Mouse (Mus musculus) right cerebral cortex, postnatal 14 days (tissue): Measurements from ENCODE around the gene Nin.
A peak's percentile ranks its signal among the peaks of the same experiment; 100 is the strongest.

Experiments used
- DNase-seq: peaks from one replicate; pipeline ENCODE4 v3.0.0; 2022

Gene Nin

GRCm38 (mm10) chr12:70118721-70119345 is 5.3 kb upstream of the Nin start:
- DNase-seq = no peak

- no peak for DNase-seq
Observed at GRCm38 (mm10) chr12:70117146-70117545, 3.6 kb upstream of the Nin start.

DNA sequence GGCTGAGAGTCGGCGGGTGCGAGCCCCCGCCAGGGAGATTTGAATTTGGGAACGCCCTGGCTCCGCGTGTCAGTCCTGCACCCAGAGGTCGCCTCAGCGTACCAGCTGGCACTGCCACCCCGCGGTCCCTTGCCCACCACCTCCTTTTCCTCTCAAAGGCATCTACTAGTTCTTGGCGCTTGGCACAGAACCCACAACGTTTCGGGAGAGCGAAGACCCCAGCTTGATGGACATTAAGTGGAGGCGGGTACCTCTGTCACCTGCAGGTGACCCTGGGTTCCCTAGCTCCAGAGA is 1.5 kb downstream of the Nin start:
- no peak for DNase-seq

GRCm38 (mm10) chr12:70111367-70112089 is 2.0 kb downstream of the Nin start:
- DNase-seq = peak; percentile 79

DNA sequence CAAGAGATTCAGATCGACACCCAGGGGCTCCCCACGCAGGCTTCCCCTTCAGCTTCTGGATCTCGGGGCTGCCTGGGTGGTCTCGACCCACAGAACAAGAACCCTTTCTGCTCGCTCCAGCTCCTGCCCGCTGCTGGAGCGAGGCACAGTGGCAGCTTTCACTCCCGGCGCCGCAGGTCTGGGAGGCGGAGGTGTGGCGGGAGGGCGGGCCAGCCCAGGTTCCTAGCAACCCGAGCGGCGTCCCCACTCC is 2.5 kb downstream of the Nin start:
- no peak for DNase-seq

- no peak for DNase-seq
Observed at GRCm38 (mm10) chr12:70110375-70111116, 3.0 kb downstream of the Nin start.

GRCm38 (mm10) chr12:70109921-70110320 is 3.6 kb downstream of the Nin start:
- no peak for DNase-seq

GRCm38 (mm10) chr12:70108104-70108503 is 5.4 kb downstream of the Nin start:
- no peak for DNase-seq

DNA sequence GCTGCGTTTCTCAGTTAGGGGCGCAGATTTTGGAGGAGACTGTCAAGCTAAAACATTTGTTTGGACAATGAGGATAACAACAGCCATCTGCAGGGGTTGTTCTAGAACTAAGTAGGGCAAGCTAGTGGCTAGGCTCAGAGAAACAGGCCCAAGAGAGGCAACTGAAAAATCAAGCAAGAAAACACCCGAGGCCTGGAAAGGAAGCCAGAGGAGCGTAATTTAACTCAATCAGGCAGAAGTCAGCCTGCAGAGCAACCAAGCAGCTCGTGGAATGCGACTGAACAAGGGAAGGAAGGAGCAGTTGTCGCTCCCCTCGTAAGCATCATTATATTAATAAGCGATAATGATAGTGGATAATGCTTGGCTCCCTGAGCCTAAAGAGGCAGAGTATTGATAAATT is 7.0 kb downstream of the Nin start:
- DNase-seq = no peak

- no peak for DNase-seq
Observed at GRCm38 (mm10) chr12:70105885-70106284, 7.6 kb downstream of the Nin start.

- no peak for DNase-seq
Observed at GRCm38 (mm10) chr12:70104776-70105420, 8.6 kb downstream of the Nin start.

DNA sequence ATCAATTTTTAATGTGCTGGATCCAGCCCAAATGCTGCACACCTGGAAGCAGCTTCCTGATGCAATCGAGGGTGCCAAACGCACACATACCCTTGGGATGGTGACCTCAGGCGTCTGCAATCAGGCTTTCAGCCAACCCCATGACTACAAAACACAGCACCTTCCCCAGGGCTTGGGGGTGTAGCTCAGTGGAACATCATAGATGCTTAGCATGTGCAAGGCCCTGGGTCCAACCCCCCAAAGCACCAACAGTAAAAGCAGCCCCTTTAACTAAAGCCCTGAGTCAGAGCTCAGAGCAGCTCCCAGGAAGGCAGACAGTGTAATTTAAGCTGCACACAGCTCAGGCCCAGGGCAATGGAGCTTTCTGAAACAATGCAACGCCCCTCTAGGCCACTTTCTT is 9.3 kb downstream of the Nin start:
- DNase-seq = no peak

GRCm38 (mm10) chr12:70103257-70103656 is 10.3 kb downstream of the Nin start:
- no peak for DNase-seq

- DNase-seq = no peak
Observed at GRCm38 (mm10) chr12:70102426-70102825, 11.1 kb downstream of the Nin start.

DNA sequence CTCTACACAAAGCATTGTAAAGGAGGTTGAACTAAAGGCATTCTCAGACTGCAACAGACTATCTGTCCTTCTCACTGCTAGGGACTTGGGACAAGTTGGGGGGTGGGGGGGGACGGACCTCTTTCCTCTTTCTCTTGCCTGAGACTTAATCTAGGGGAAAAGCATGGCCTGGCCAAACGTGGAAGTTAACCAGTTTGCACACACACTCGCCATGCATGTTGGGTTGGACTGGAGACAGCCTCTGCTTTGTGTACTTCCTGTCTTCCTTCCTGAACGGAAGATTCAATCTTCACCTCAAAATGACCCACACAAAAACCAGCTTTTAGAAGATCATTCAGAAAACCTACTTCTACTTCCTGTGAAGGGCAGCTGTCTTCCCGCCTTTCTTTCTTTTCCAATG is 11.7 kb downstream of the Nin start:
- DNase-seq = no peak

DNA sequence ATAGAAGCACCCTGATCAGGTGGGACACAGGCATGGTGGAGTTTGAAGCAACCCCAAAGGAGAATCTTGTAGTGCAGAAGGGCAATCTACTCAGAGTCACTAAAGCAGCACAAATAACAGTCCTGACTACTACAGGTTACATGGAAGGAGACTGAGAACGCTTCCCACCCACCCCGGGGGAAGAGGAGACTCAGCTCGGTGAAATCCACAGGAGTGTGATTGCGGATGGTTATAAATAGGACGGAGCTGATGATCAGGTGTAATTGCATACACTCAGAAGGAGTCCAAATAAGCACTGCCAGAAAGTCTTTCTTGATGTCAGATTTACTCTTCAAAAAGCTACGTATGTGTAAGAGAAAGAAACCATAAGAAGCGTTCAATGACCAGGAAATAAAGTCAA is 15.6 kb downstream of the Nin start:
- no peak for DNase-seq

DNA sequence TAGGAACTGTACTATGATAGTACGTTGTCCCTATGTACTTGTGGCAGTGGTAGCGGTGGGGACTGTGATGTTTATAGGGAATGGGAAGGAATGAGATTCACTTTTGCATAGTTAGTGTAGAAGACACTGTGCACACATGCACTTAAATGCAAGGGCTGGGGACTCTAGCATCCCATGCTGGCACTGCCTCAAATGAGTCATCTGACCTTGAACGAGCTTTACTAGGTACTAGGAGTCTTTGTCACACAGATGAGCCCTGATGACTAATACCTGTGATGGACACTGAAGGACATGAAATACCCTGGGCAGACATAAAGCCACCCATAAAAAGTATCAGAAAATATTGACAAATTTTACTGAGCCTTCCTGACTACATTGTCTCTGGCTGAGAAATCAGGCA is 16.2 kb downstream of the Nin start:
- DNase-seq = no peak

DNA sequence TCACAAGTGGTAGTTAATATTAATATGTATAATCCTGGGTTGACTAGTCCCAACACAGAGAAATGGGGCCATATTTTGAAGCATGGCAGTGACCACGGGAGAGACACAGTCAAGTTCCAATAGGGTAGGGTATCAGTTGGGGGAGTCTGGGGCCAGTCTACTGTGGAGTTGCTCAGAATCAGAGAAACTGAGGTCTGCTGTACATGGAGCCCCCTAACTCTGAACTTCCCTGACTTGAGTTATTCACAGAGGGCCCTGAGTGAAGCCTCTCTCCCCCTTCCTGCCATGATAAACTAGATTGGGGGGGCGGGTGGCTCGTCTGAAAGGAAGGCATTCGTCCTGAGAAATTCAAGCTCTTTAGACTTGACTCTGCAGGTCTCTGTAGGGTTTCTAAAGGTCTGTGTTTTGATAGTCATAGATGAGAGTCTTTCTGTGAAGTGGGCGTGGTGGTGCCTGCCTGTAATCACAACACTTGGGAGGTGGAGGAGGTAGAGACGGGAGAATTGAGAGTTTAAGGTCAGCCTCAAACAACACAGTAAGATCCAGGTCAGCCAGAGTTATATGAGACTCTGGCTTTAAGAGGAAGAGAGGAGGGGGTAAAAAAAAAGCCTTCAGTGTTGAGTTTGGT is 20.1 kb downstream of the Nin start:
- no peak for DNase-seq

DNA sequence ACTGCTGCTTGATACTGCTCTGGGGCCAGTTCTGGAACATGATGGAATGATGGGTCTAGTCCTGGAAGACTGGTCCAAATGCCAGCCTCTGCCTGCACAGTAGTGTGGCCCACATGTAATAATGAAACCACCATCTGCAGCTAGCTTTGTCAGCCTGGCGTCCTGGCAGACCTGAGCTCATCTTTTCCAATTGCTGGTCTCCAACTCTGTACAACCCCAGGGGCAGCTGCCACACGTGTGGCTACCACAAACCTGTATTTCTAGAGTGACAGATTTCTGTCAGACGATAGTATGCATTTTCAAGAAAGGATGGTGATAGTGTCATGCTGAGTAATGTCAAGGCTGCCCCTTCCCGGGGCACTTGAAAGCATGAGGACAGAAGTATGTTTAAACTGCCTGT is 25.2 kb downstream of the Nin start:
- no peak for DNase-seq

- no peak for DNase-seq
Observed at GRCm38 (mm10) chr12:70085351-70085750, 28.2 kb downstream of the Nin start.

DNA sequence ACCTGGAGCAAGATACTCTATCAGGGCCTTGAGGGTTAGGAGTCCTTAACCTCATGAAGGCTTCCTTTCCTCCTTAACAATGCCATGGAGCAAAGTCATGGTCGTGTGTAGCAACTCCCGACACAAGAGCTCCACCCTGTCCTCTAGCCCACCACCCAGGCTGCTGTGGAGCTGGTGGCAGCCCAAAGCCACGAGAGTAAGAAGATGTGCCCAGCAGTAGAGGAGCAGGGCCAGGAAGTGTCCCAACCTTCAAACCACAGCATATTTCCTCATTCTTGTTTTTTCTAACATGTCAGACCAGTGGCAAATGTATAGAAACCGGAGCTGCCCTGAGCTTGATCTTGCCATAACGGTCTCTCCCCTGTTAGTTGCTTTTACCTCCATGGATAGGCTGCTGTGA is 29.3 kb downstream of the Nin start:
- no peak for DNase-seq

DNA sequence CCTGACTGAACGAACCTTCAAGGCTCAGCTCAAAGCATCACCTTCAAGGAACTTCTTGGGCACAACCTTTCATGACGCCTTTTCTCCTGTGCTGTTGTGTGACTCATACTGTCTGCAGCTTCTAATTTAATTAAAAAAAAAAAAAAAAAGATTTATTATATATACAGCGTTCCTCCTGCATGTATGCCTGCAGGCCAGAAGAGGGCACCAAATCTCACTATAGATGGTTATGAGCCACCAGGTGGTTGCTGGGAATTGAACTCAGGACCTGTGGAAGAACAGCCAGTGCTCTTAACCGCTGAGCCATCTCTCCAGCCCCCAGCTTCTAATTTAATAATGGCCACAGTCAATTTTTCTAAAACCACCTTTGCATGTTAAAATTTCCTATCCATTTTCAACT is 29.8 kb downstream of the Nin start:
- no peak for DNase-seq

- no peak for DNase-seq
Observed at GRCm38 (mm10) chr12:70082935-70083532, 30.5 kb downstream of the Nin start.
